Mouse (Mus musculus): ENCODE measurements around the gene Ttc30b. TPM values are rescaled to one million over a fixed set of nuclear protein-coding genes. Genes with fewer than 3 reads are reported as not detected.
"Not testable (repeated sequence)": the region's sequence is repeated elsewhere in the genome, so short reads cannot be mapped to it uniquely, and the experiment has no call there.

The Ttc30b gene
- polyA plus RNA-seq, 1 experiment from 2014 or later, result 12.3 TPM

DNA sequence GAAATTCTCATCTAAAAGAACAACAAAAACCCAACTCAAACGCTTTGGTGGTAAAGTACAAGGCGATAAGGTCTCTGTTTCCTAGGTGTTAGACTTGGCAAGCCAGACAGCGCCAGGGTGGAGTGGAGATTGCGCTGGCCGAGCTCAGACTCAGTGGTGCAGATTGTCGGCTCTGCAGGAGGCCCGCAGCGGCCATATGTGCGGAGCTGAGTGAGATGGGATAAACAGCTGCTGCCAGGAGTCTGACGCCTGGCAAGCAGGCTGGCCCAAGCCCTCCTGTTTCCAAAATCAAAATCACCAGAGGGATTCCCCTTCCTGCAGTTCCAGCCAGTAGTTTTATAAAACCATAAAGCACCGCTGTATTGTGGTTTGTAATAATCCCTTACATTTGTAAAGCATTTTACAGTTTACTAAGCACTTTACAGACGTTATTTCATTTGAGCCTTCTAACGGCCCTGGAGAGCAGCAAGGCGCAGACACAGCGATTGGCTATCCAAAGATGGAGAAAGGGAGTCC lies 21.5 kb upstream of the Ttc30b start:
- WGBS, result 18% methylated on average over 15 of the region's 15 CpGs

DNA sequence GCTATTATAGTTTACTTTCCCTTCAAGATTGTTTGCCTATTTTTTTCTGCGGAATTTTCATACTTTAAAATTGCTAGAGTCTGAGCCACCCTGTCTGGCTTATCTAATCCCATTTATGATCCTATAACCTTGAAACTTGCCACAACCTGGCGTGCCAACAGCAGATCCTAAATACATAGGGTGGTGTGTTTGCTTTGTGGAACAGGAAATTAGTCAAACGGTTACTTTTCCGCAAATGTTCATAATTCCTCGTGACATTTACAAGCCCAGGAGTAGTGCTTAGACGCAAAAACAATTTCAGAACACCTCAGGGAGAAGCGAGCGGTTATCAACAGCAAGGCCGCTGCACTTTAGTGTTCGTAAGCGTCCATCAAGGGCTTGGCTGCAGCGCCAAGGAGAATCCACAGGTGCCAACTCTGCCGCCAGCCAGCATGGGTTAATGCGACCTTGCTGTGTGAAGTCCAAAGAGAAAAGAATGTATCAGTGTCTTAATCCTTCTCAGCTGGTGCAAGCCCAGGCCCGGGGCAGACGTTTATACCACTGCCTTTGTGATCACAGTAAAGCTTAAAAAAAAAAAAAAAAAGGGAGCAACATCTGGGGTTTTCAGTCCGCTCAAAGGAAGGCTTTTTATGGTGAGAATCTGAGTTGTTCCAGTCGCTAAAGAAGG lies 20.9 kb upstream of the Ttc30b start:
- Histone ChIP-seq H3K9ac (ENCODE audit: low read length) (peak overlapping the region; percentile 58; the same call in 1 of the 2 replicates), H3K27me3 (ENCODE audit: control insufficient read depth, insufficient read depth, low read length) (no peaks in the 10 kb centered on the region), H3K4me1 (ENCODE audit: control insufficient read depth, insufficient read depth, low read length) (peaks cover 26% of the 10 kb centered on the region), H3K4me2 (ENCODE audit: low read depth, low read length) (peak overlapping the region; percentile 40; the same call in 1 of the 2 replicates), H3K27ac (ENCODE audit: low read length) (peak overlapping the region; percentile 72), H3K9me3 (replicated peaks; ENCODE audit: control insufficient read depth, low read length) (no peaks in the 10 kb centered on the region), H3K4me3 (replicated peaks; ENCODE audit: low read length) (peak overlapping the region; percentile 9; the same call in 1 of the 2 replicates), H3K36me3 (ENCODE audit: control insufficient read depth, insufficient read depth, low read length) (no peaks in the 10 kb centered on the region)
- no peak for ATAC-seq (ENCODE audit: insufficient read depth, low FRiP score)
- 25% methylated on average over 18 of the region's 18 CpGs for WGBS

More for the DNA sequence above, 21.5 kb upstream of the Ttc30b start:
- Histone ChIP-seq H3K4me1 (ENCODE audit: control insufficient read depth, insufficient read depth, low read length) (peaks cover 32% of the 10 kb centered on the region), H3K36me3 (ENCODE audit: control insufficient read depth, insufficient read depth, low read length) (no peaks in the 10 kb centered on the region), H3K9me3 (replicated peaks; ENCODE audit: control insufficient read depth, low read length) (no peaks in the 10 kb centered on the region), H3K27ac (ENCODE audit: low read length) (peak overlapping the region; percentile 72), H3K4me3 (replicated peaks; ENCODE audit: low read length) (peak overlapping the region; percentile 9; the same call in 1 of the 2 replicates), H3K27me3 (ENCODE audit: control insufficient read depth, insufficient read depth, low read length) (no peaks in the 10 kb centered on the region), H3K9ac (ENCODE audit: low read length) (peak overlapping the region; percentile 58), H3K4me2 (ENCODE audit: low read depth, low read length) (peak overlapping the region; percentile 40)
- no peak for ATAC-seq (ENCODE audit: insufficient read depth, low FRiP score)

- Histone ChIP-seq H3K4me3 (replicated peaks; ENCODE audit: low read length) (no peak overlapping the region), H3K9ac (ENCODE audit: low read length) (no peak overlapping the region), H3K4me2 (ENCODE audit: low read depth, low read length) (no peak overlapping the region), H3K27ac (ENCODE audit: low read length) (no peak overlapping the region), H3K27me3 (ENCODE audit: control insufficient read depth, insufficient read depth, low read length) (no peaks in the 10 kb centered on the region), H3K36me3 (ENCODE audit: control insufficient read depth, insufficient read depth, low read length) (no peaks in the 10 kb centered on the region), H3K4me1 (ENCODE audit: control insufficient read depth, insufficient read depth, low read length) (peaks cover 14% of the 10 kb centered on the region), H3K9me3 (replicated peaks; ENCODE audit: control insufficient read depth, low read length) (no peaks in the 10 kb centered on the region)
- WGBS, result 46% methylated on average over 14 of the region's 14 CpGs
- peak; percentile 12; the same call in 1 of the 2 replicates for ATAC-seq (ENCODE audit: insufficient read depth, low FRiP score)
Observed at GRCm38 (mm10) chr2:75955709-75956108, 17.3 kb upstream of the Ttc30b start.

- no peak overlapping the region for H3K27ac ChIP-seq (ENCODE audit: low read length)
- no peak overlapping the region for H3K4me2 ChIP-seq (ENCODE audit: low read depth, low read length)
- no peak overlapping the region for H3K9ac ChIP-seq (ENCODE audit: low read length)
- H3K4me3 ChIP-seq (replicated peaks; ENCODE audit: low read length), result no peak overlapping the region
- no peak for ATAC-seq (ENCODE audit: insufficient read depth, low FRiP score)
- H3K4me1 ChIP-seq (ENCODE audit: control insufficient read depth, insufficient read depth, low read length), result no peaks in the 10 kb centered on the region
- no peaks in the 10 kb centered on the region for H3K27me3 ChIP-seq (ENCODE audit: control insufficient read depth, insufficient read depth, low read length)
- H3K36me3 ChIP-seq (ENCODE audit: control insufficient read depth, insufficient read depth, low read length), result no peaks in the 10 kb centered on the region
- H3K9me3 ChIP-seq (replicated peaks; ENCODE audit: control insufficient read depth, low read length), result no peaks in the 10 kb centered on the region
- WGBS, result 88% methylated on average over 5 of the region's 5 CpGs
Observed at GRCm38 (mm10) chr2:75953320-75953719, 14.9 kb upstream of the Ttc30b start.

GRCm38 (mm10) chr2:75950685-75951084 lies 12.3 kb upstream of the Ttc30b start:
- H3K9ac ChIP-seq (ENCODE audit: low read length), result no peak overlapping the region
- no peak overlapping the region for H3K27ac ChIP-seq (ENCODE audit: low read length)
- H3K4me1 ChIP-seq (ENCODE audit: control insufficient read depth, insufficient read depth, low read length), result no peaks in the 10 kb centered on the region
- 84% methylated on average over 8 of the region's 8 CpGs for WGBS
- no peaks in the 10 kb centered on the region for H3K27me3 ChIP-seq (ENCODE audit: control insufficient read depth, insufficient read depth, low read length)
- no peaks in the 10 kb centered on the region for H3K36me3 ChIP-seq (ENCODE audit: control insufficient read depth, insufficient read depth, low read length)
- H3K4me2 ChIP-seq (ENCODE audit: low read depth, low read length), result no peak overlapping the region
- no peak for ATAC-seq (ENCODE audit: insufficient read depth, low FRiP score)
- no peak overlapping the region for H3K4me3 ChIP-seq (replicated peaks; ENCODE audit: low read length)
- H3K9me3 ChIP-seq (replicated peaks; ENCODE audit: control insufficient read depth, low read length), result no peaks in the 10 kb centered on the region

DNA sequence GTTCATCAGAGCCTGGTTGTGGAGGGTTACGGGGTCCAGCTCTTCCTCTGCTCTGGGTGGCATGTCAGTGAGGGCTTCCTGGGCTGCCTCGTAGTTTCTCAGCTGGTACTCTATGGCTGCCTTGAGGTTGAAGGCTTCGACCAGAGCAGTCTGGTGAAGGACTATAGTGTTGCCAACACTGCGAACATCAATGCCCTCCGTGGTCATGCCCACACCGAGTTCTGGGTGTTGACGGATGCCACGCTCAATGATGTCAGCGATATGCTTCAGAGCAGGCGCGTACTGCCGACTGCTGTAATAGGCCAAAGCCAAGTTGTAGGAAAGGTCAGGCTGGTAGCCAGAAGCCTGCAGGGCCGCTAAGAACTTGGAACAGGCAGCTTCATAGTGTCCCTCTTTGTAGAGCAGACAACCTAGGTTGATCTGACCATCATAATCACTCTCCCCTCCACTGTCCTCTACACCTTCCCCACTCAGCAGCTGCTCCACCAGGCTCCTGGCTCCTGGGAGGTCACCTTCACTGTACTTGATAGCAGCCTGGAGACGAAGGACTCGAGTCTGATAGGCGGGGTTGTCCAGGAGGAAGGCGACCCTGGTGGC lies 767 bp downstream of the Ttc30b start:
- H3K4me1 ChIP-seq (ENCODE audit: control insufficient read depth, insufficient read depth, low read length); H3K36me3 ChIP-seq (ENCODE audit: control insufficient read depth, insufficient read depth, low read length); H3K27me3 ChIP-seq (ENCODE audit: control insufficient read depth, insufficient read depth, low read length); H3K9me3 ChIP-seq (replicated peaks; ENCODE audit: control insufficient read depth, low read length); H3K27ac ChIP-seq (ENCODE audit: low read length): not testable (repeated sequence)
- Histone ChIP-seq H3K9ac (ENCODE audit: low read length) (peak overlapping the region; percentile 62), H3K4me2 (ENCODE audit: low read depth, low read length) (peak overlapping the region; percentile 57), H3K4me3 (replicated peaks; ENCODE audit: low read length) (peak overlapping the region; percentile 50)
- 63% methylated on average over 15 of the region's 17 CpGs for WGBS
- peak; percentile 63 for ATAC-seq (ENCODE audit: insufficient read depth, low FRiP score)

DNA sequence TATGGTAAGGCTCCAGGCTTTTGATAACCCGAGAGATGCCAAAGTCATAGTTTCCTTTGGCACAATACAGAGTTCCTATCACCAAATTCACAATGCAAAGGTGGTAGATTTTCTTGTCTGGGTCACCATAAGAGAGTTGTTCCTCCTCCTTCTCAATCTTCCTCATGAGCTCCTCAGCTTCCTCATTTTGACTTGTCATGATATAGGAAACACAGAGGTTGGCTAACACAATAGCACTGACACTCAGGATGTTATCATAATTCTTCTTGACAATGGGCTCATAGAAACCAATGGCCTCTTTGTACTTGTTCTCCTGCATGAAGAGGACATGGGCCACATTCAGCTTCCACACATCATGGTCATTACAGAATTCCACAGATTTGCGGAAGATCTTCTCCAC lies 1.7 kb downstream of the Ttc30b start:
- H3K27me3 ChIP-seq (ENCODE audit: control insufficient read depth, insufficient read depth, low read length); H3K4me2 ChIP-seq (ENCODE audit: low read depth, low read length); H3K4me3 ChIP-seq (replicated peaks; ENCODE audit: low read length); H3K27ac ChIP-seq (ENCODE audit: low read length); H3K36me3 ChIP-seq (ENCODE audit: control insufficient read depth, insufficient read depth, low read length); H3K4me1 ChIP-seq (ENCODE audit: control insufficient read depth, insufficient read depth, low read length); H3K9me3 ChIP-seq (replicated peaks; ENCODE audit: control insufficient read depth, low read length); H3K9ac ChIP-seq (ENCODE audit: low read length); ATAC-seq (ENCODE audit: insufficient read depth, low FRiP score): not testable (repeated sequence)
- 93% methylated on average over 2 of the region's 2 CpGs for WGBS

DNA sequence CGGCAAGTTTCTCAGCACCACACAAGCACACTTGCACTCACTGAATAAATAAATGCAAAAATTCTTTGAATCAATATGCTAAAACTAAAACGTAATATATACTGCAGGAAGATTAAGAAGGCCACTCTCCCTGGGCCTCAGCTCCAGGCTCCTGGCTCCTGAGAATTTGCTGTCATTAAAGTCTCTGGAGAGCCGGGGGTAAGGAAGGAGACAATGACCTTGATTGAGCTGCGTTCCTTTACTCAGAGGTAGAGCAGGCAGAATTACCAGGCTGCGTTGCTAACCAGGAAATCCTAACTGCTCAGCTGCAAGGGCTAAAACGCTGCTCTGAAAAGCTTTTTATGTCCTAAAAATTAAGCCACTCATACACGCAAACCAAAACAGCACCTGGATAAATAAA lies 4.8 kb downstream of the Ttc30b start:
- 22% methylated on average over 7 of the region's 7 CpGs for WGBS
- Histone ChIP-seq H3K4me2 (ENCODE audit: low read depth, low read length) (no peak overlapping the region), H3K27ac (ENCODE audit: low read length) (no peak overlapping the region), H3K4me1 (ENCODE audit: control insufficient read depth, insufficient read depth, low read length) (no peaks in the 10 kb centered on the region), H3K27me3 (ENCODE audit: control insufficient read depth, insufficient read depth, low read length) (no peaks in the 10 kb centered on the region), H3K36me3 (ENCODE audit: control insufficient read depth, insufficient read depth, low read length) (0 out of 2 replicates have a peak, but pooled peaks cover 2% of the 10 kb centered on the region), H3K9me3 (replicated peaks; ENCODE audit: control insufficient read depth, low read length) (no peaks in the 10 kb centered on the region), H3K4me3 (replicated peaks; ENCODE audit: low read length) (no peak overlapping the region), H3K9ac (ENCODE audit: low read length) (no peak overlapping the region)
- no peak for ATAC-seq (ENCODE audit: insufficient read depth, low FRiP score)

DNA sequence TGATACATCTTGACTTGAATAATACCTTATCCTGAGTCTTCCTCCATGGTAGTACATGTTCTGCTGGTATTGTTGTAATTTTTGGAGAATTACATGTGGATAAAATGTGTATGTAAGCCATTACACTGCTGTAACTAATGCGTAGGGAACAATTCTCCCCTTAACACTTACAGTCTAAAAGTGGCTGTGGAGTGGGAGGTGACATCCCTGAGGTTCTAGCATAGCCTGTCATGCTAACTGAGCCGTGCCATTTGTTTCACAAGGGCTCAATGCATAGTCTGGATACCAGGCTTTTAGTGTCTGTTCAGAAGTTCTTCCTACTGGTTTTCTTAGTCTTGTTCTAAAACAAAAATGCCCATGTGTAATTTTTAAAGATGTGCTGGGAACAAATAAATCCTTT lies 7.4 kb downstream of the Ttc30b start:
- ATAC-seq (ENCODE audit: insufficient read depth, low FRiP score), result no peak
- H3K9ac ChIP-seq (ENCODE audit: low read length), result no peak overlapping the region
- H3K4me3 ChIP-seq (replicated peaks; ENCODE audit: low read length), result no peak overlapping the region
- no peak overlapping the region for H3K27ac ChIP-seq (ENCODE audit: low read length)
- no peak overlapping the region for H3K4me2 ChIP-seq (ENCODE audit: low read depth, low read length)
- no peaks in the 10 kb centered on the region for H3K4me1 ChIP-seq (ENCODE audit: control insufficient read depth, insufficient read depth, low read length)
- no peaks in the 10 kb centered on the region for H3K9me3 ChIP-seq (replicated peaks; ENCODE audit: control insufficient read depth, low read length)
- 86% methylated on average over 2 of the region's 2 CpGs for WGBS
- no peaks in the 10 kb centered on the region for H3K27me3 ChIP-seq (ENCODE audit: control insufficient read depth, insufficient read depth, low read length)
- 0 out of 2 replicates have a peak, but pooled peaks cover 2% of the 10 kb centered on the region for H3K36me3 ChIP-seq (ENCODE audit: control insufficient read depth, insufficient read depth, low read length)

Measured in stomach, embryonic 16.5 days (tissue).